8 mouse cellular contexts compared by ENCODE assay signal in genomic region chr11:22512038-22513001, GRCm38 (mm10). TPM values are rescaled to one million over a fixed set of nuclear protein-coding genes. Genes with fewer than 3 reads are reported as not detected.
A peak's percentile ranks its signal among the peaks of the same experiment; 100 is the strongest.
DNase-seq lines count a peak whose midpoint lies in the region; ATAC-seq and TF ChIP-seq lines count a peak whose summit lies in the region.

TSS of gene Tmem17 (plus strand) at chr11:22512088.

- TF ChIP-seq POLR2A in lung, adult 2 months (IDR thresholded peaks at IDR 0.05; ENCODE audit: borderline replicate concordance, extremely low read depth, low read depth, low read length): peak; percentile 48; the same call in 1 of the 2 replicates

- peak within 1 kb of the TSS; percentile 69 for H3K4me3 ChIP-seq in forebrain, postnatal 0 days (ENCODE audit: low read depth, low read length)
- peak within 1 kb of the TSS; percentile 92 for H3K4me3 ChIP-seq in layer of hippocampus, adult 2 months
- H3K4me3 ChIP-seq in lung, adult 2 months (replicated peaks; ENCODE audit: extremely low read depth, low read depth, low read length): peak within 1 kb of the TSS; percentile 71
- peak within 1 kb of the TSS; percentile 79 for H3K4me3 ChIP-seq in neural tube, embryonic 15.5 days (replicated peaks)

- no peaks in the 10 kb centered on the region for H3K4me1 ChIP-seq in forebrain, postnatal 0 days (ENCODE audit: insufficient read depth)
- no peaks in the 10 kb centered on the region for H3K4me1 ChIP-seq in lung, adult 2 months (ENCODE audit: control insufficient read depth, insufficient read depth, low read length)
- 0 out of 2 replicates have a peak, but pooled peaks cover 10% of the 10 kb centered on the region for H3K4me1 ChIP-seq in neural tube, embryonic 15.5 days

- ATAC-seq in forebrain, postnatal 0 days: peak; percentile 93
- ATAC-seq in neural tube, embryonic 15.5 days (ENCODE audit: low FRiP score): peak; percentile 95

- H3K9me3 ChIP-seq in forebrain, postnatal 0 days (ENCODE audit: low read length): no peaks in the 10 kb centered on the region
- H3K9me3 ChIP-seq in neural tube, embryonic 15.5 days (replicated peaks): no peaks in the 10 kb centered on the region

- 2% methylated on average over 71 of the region's 73 CpGs for WGBS in forebrain, postnatal 0 days
- under 1% methylated on average over 73 of the region's 73 CpGs for WGBS in lung, adult 2 months
- under 1% methylated on average over 73 of the region's 73 CpGs for WGBS in neural tube, embryonic 15.5 days

- intact Hi-C loops in heart, postnatal 36 days (cut with DNase I): loop anchor here (2.0 to 10.0 kb wide), 4 partner anchors 104 to 745 kb away; partner anchors contain the start of genes Commd1, Gm28048 and Xpo1

- H3K27me3 ChIP-seq in forebrain, postnatal 0 days (ENCODE audit: insufficient read depth, low read length): no peaks in the 10 kb centered on the region
- no peaks in the 10 kb centered on the region for H3K27me3 ChIP-seq in neural tube, embryonic 15.5 days (replicated peaks)

- H3K36me3 ChIP-seq in forebrain, postnatal 0 days (ENCODE audit: insufficient read depth): no peaks in the 10 kb centered on the region; the same call in 1 of the 2 replicates
- 0 out of 2 replicates have a peak, but pooled peaks cover 2% of the 10 kb centered on the region for H3K36me3 ChIP-seq in neural tube, embryonic 15.5 days

- H3K4me2 ChIP-seq in forebrain, postnatal 0 days (ENCODE audit: low read depth): peak within 1 kb of the TSS; percentile 66
- peak within 1 kb of the TSS; percentile 71 for H3K4me2 ChIP-seq in neural tube, embryonic 15.5 days

- H3K27ac ChIP-seq in forebrain, postnatal 0 days (ENCODE audit: low read depth, low read length): peak within 1 kb of the TSS; percentile 98
- H3K27ac ChIP-seq in layer of hippocampus, adult 2 months: peak within 1 kb of the TSS; percentile 98
- H3K27ac ChIP-seq in neural tube, embryonic 15.5 days (replicated peaks): peak within 1 kb of the TSS; percentile 100

- TF ChIP-seq CTCF in forebrain, postnatal 0 days (IDR thresholded peaks at IDR 0.05; ENCODE audit: low read depth): peak; percentile 31
- TF ChIP-seq CTCF in layer of hippocampus, adult 2 months (conservative IDR thresholded peaks at IDR 0.05): peak; percentile 50
- TF ChIP-seq CTCF in lung, adult 2 months (IDR thresholded peaks at IDR 0.05; ENCODE audit: insufficient read depth, low read length): no peak

- DNase-seq in ES-CJ7 (ENCODE audit: low read depth, low spot score): peak; percentile 65
- DNase-seq in cerebellum, adult 11-12 months: peak; percentile 91
- peak; percentile 84 for DNase-seq in forebrain, postnatal 0 days
- DNase-seq in heart, postnatal 36 days: peak; percentile 97
- DNase-seq in layer of hippocampus, adult 2 months (ENCODE audit: low spot score in 2 of 2): peak; percentile 77 to 88
- DNase-seq in lung, adult 2 months: peak; percentile 93
- peak; percentile 96 for DNase-seq in testis, postnatal 10 days (ENCODE audit: low spot score)

- peak within 1 kb of the TSS; percentile 97 for H3K9ac ChIP-seq in forebrain, postnatal 0 days
- peak within 1 kb of the TSS; percentile 97 for H3K9ac ChIP-seq in neural tube, embryonic 15.5 days (replicated peaks)

RNA-seq across cellular contexts. Expression of gene Tmem17, which starts in this region (rescaled TPM):
- total RNA-seq in forebrain, postnatal 0 days (2014; rRNA removed): 23.3 and 25.2 TPM in 2 replicates
- polyA plus RNA-seq in forebrain, postnatal 0 days (2015; fragmentation: Nextera tagmentation; extraction: Ambion mirVana): 19.4 and 21.3 TPM in 2 replicates
- total RNA-seq in heart, postnatal 36 days (2021): 1 to 10 TPM; 1.7 to 2.2 TPM
- 1 to 10 TPM; 4.6 to 6.1 TPM for total RNA-seq in layer of hippocampus, adult 2 months (2021)
- polyA plus RNA-seq in lung, adult 2 months (2012; rRNA removed): 4.1 and 4.2 TPM in 2 replicates
- 21.9 and 23.3 TPM in 2 replicates for polyA plus RNA-seq in neural tube, embryonic 15.5 days (2015; fragmentation: Nextera tagmentation; extraction: Ambion mirVana)

Comparison
In these comparisons a context has a peak if more than half of its experiments do, and no peak if none do; other contexts are left out.
1. Peak in every context shown above with its lines: DNase-seq, ATAC-seq, H3K4me3 ChIP-seq and H3K27ac ChIP-seq.